Mouse (Mus musculus) spleen, adult 2 months (tissue): Measurements from ENCODE around the gene Pitpnm2. TPM values are rescaled to one million over a fixed set of nuclear protein-coding genes. Genes with fewer than 3 reads are reported as not detected.

Experiments used
- DNase-seq, 2 experiments: peaks; one replicate each; pipeline versions ENCODE4 v3.0.0 to v3.0.0-alpha.2; 2012 to 2021; ENCODE audit warnings: low spot score in 2 of 2, low read depth in 1 of 2
- H3K27ac ChIP-seq: fragments of 200-500 bp; 2 replicates; pipeline ENCODE4 v1.5.1; 2012; ENCODE audit warnings: low read length, inconsistent platforms; ENCODE audit not compliant: insufficient read depth
- H3K27me3 ChIP-seq: fragments of 200-500 bp; 2 replicates; pipeline ENCODE4 v1.6.1; 2012; ENCODE audit warnings: mild to moderate bottlenecking, moderate library complexity, low read length, inconsistent platforms; ENCODE audit not compliant: control insufficient read depth, insufficient read depth
- H3K36me3 ChIP-seq: fragments of 200-500 bp; 2 replicates; pipeline ENCODE4 v1.6.1; 2012; ENCODE audit warnings: mild to moderate bottlenecking, low read length, inconsistent platforms; ENCODE audit not compliant: control insufficient read depth, insufficient read depth
- H3K4me1 ChIP-seq: fragments of 200-500 bp; 2 replicates; pipeline ENCODE4 v1.6.1; 2011; ENCODE audit warnings: inconsistent platforms; ENCODE audit not compliant: control insufficient read depth, insufficient read depth, insufficient read length
- H3K4me3 ChIP-seq: fragments of 200-500 bp; 2 replicates; pipeline ENCODE4 v1.5.1; 2011; ENCODE audit warnings: mild to moderate bottlenecking, inconsistent platforms; ENCODE audit not compliant: insufficient read depth, insufficient read length; ENCODE audit errors: extremely low read depth
- CTCF ChIP-seq: fragments of 200-500 bp; IDR thresholded peaks from 2 replicates; pipeline ENCODE4 v1.5.1; 2011; ENCODE audit warnings: mild to moderate bottlenecking, inconsistent platforms; ENCODE audit not compliant: insufficient read depth, insufficient read length, insufficient replicate concordance; ENCODE audit errors: extremely low read depth
- POLR2A ChIP-seq: fragments of 200-500 bp; IDR thresholded peaks from 2 replicates; pipeline ENCODE4 v1.6.1; 2011; ENCODE audit warnings: low read depth, low read length, inconsistent platforms
- WGBS: fragments of 180-500 bp; shearing (Covaris S2); methylation state at CpG from one replicate; pipeline ENCODE4 v1.1.7; 2018; 5-methylcytosine and 5-hydroxymethylcytosine counted together
- polyA plus RNA-seq: library from polyadenylated mRNA; depleted of rRNA; stranded (reverse); fragments of >200 nt; gene quantifications from 2 replicates; pipeline ENCODE4 v1.2.3, GENCODE M21; 2012

Pitpnm2 gene
- polyA plus RNA-seq, 1 experiment: 65.8 TPM

- Histone ChIP-seq H3K4me3 (no peak overlapping the region), H3K27ac (no peak overlapping the region), H3K4me1 (peaks cover 10% of the 10 kb centered on the region), H3K27me3 (no peaks in the 10 kb centered on the region), H3K36me3 (no peaks in the 10 kb centered on the region)
- TF ChIP-seq POLR2A: no peak
- TF ChIP-seq CTCF: no peak
- 86% methylated on average over 3 of the region's 3 CpGs for WGBS
- DNase-seq: no peak
These were observed 65.4 kb downstream of the Pitpnm2 start for GRCm38 (mm10) chr5:124184191-124184590.

DNA sequence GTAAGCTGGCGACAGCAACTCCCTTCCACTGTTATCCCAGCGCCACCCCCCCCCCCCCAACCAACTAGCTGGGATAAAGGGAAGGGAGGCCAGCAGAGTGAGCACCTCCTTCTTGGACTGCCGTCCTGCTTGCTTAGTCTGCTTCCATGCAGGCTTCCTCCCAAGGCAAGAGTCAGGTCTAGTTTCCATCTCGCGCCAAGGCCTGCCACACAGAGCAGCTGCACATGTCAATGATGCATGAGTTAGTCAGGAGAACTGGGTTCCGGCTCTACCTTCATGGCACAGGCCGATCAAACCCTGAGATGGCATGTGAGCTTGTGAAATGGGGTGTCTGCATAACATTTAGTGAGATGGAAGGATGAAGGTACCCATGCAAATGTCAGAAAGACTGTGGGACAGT lies 66.9 kb downstream of the Pitpnm2 start:
- Histone ChIP-seq H3K4me3 (no peak overlapping the region), H3K36me3 (no peaks in the 10 kb centered on the region), H3K27me3 (no peaks in the 10 kb centered on the region), H3K27ac (no peak overlapping the region), H3K4me1 (peaks cover 7% of the 10 kb centered on the region)
- no peak for DNase-seq
- 84% methylated on average over 7 of the region's 7 CpGs for WGBS
- TF ChIP-seq POLR2A: no peak
- no peak for TF ChIP-seq CTCF

DNA sequence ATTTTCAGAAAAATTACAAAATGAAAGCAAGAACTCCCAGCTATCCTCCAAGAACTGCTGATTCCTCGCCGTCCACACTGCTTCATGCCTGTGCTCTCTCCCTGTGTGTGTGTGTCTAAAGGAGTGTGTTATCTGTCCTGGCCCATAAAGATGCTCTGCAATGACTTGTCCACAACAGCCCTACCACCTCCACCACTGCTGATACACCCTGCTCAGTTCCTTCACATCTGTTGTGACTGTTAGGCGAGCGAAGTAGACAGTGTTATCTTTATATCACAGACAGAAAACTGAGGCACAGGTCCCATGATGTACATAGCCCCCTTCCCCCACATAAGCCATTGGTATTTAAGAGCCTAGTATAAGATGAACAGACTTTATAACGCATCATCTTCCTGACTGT lies 67.5 kb downstream of the Pitpnm2 start:
- TF ChIP-seq POLR2A (no peak), CTCF (no peak)
- no peak overlapping the region for H3K4me3 ChIP-seq
- no peaks in the 10 kb centered on the region for H3K27me3 ChIP-seq
- WGBS: 72% methylated on average over 5 of the region's 5 CpGs
- DNase-seq: no peak
- H3K36me3 ChIP-seq: no peaks in the 10 kb centered on the region
- H3K4me1 ChIP-seq: peaks cover 2% of the 10 kb centered on the region
- H3K27ac ChIP-seq: no peak overlapping the region

- DNase-seq: no peak
- WGBS: 91% methylated on average over 12 of the region's 12 CpGs
- Histone ChIP-seq H3K4me1 (no peaks in the 10 kb centered on the region; the same call in none of the 2 replicates), H3K4me3 (no peak overlapping the region), H3K36me3 (no peaks in the 10 kb centered on the region), H3K27ac (no peak overlapping the region), H3K27me3 (no peaks in the 10 kb centered on the region)
- TF ChIP-seq POLR2A (no peak), CTCF (no peak)
These were observed 68.9 kb downstream of the Pitpnm2 start for GRCm38 (mm10) chr5:124180500-124181167.

DNA sequence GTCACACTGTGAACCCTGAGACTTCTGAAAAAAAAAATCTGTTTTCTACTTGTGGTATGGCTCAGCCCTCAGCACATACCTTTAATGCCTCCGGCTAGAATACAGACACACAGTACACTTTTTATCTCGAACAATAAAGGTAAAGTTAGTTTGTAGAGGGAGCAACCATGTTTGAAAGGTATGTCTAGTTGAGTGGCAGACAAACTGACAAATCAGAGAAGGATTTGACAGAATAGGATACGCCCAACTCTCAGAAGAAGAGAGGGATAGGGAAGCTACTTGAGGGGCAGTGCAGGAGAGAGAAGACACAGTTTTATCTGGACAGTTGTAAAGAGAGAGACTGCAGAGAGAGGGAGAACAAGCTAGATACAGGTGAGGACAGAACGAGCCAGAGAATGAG lies 70.1 kb downstream of the Pitpnm2 start:
- DNase-seq: no peak
- Histone ChIP-seq H3K4me1 (no peaks in the 10 kb centered on the region; the same call in none of the 2 replicates), H3K27me3 (no peaks in the 10 kb centered on the region), H3K4me3 (no peak overlapping the region), H3K27ac (no peak overlapping the region), H3K36me3 (no peaks in the 10 kb centered on the region)
- WGBS: 86% methylated on average over 4 of the region's 4 CpGs
- TF ChIP-seq CTCF (no peak), POLR2A (no peak)

DNA sequence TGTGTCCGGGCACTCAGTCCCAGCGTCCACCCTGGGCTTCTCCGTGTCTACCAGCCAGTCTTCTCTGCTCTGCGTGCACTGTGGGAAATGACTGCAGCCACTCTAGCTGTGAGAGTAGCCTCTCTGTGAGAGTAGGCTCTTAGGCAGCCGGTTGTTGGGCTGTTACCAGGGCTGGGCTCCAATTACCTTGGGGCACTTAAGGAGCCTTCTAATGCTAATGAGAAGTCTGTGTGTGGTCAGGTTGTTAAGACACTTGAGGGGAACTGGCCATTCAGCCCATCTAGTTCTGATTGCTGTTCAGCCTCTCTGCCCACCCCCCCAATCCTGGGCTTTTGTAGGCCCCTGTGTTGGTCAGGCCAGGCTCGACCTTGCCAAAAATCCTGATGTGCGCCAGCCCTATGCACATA lies 72.8 kb downstream of the Pitpnm2 start:
- H3K4me1 ChIP-seq: no peaks in the 10 kb centered on the region; the same call in none of the 2 replicates
- DNase-seq: no peak
- H3K4me3 ChIP-seq: no peak overlapping the region
- no peaks in the 10 kb centered on the region for H3K27me3 ChIP-seq
- H3K27ac ChIP-seq: no peak overlapping the region
- TF ChIP-seq POLR2A (no peak), CTCF (no peak)
- H3K36me3 ChIP-seq: no peaks in the 10 kb centered on the region
- WGBS: 93% methylated on average over 7 of the region's 7 CpGs

DNA sequence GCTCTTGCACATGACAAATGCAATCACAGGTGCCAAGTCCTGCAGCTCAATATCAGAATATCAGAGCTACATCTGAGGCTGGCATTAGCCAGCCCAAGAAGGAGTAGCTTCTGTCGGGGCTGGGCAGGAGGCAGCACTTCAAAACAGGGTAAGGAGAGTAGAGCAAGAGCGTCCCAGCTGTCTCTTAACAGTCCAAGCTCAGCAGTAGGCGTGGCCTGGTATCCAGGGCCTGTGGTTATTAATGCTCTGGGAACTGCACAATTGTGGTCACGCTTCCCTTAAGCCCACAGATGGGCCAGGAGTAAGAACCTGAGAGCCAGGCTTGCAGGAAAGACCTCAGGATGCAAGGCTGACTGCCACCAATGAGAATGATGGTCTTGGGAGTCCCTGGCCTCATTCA lies 74.4 kb downstream of the Pitpnm2 start:
- no peak for DNase-seq
- no peaks in the 10 kb centered on the region for H3K27me3 ChIP-seq
- no peak overlapping the region for H3K4me3 ChIP-seq
- H3K27ac ChIP-seq: no peak overlapping the region
- no peaks in the 10 kb centered on the region for H3K36me3 ChIP-seq
- H3K4me1 ChIP-seq: no peaks in the 10 kb centered on the region
- TF ChIP-seq CTCF (no peak), POLR2A (no peak)
- WGBS: 57% methylated on average over 4 of the region's 4 CpGs
